Mouse (Mus musculus): ENCODE data around the gene Srsf4.

DNA sequence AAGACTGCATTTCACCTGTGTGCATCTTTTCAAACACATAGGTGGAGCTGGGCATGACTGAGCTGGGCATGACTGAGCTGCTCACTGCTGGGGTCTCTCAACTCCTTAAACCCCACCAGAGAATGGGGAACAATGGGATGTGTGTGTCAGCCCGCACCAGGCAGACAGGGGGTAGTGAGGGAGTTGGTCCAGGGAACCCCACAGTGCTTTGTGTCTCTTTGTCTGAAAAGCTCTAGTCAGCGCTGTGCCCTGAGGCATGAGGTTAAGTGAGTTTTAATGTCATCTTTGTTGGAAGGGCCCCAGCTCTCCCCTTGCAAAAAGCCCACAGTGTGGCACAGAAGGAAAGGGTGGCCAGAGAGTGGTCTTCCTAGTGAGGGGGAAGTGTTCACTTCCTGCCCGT, 48.5 kb upstream of the Srsf4 start:
- TF ChIP-seq CTCF (IDR thresholded peaks at IDR 0.05; ENCODE audit: low read depth) (no peak), EP300 (IDR thresholded peaks at IDR 0.05; ENCODE audit: low read depth) (no peak)

Measured in liver, embryonic 14.5 days (tissue).